Mouse (Mus musculus) hindbrain, postnatal 0 days (tissue): Measurements from ENCODE around the gene Skap1. TPM values are rescaled to one million over a fixed set of nuclear protein-coding genes. Genes with fewer than 3 reads are reported as not detected.
A peak's percentile ranks its signal among the peaks of the same experiment; 100 is the strongest.

Experiments used
- ATAC-seq: fragments of 200-750 bp; cut with Nextera tagmentation; 2 replicates; pipeline ENCODE4 v1.8.0; 2017; ENCODE audit warnings: mild to moderate bottlenecking, moderate TSS enrichment, moderate library complexity
- DNase-seq: peaks from one replicate; pipeline ENCODE4 v3.0.0-alpha.2; 2015; ENCODE audit warnings: low spot score
- H3K27ac ChIP-seq: fragments of 300-500 bp; sonication (generic); 2 replicates; pipeline ENCODE4 v1.5.1; 2014; ENCODE audit warnings: mild to moderate bottlenecking
- H3K27me3 ChIP-seq: fragments of 300-500 bp; sonication (generic); 2 replicates; pipeline ENCODE4 v1.6.1; 2014; ENCODE audit warnings: low read length, mixed read lengths; ENCODE audit not compliant: insufficient read depth
- H3K36me3 ChIP-seq: fragments of 300-500 bp; sonication (generic); 2 replicates; pipeline ENCODE4 v1.6.1; 2014; ENCODE audit warnings: low read length, mixed read lengths; ENCODE audit not compliant: insufficient read depth
- H3K4me1 ChIP-seq: fragments of 300-500 bp; sonication (generic); 2 replicates; pipeline ENCODE4 v1.6.1; 2014; ENCODE audit warnings: antibody characterized with exemption, low read length, mixed read lengths; ENCODE audit not compliant: insufficient read depth
- H3K4me2 ChIP-seq: fragments of 300-500 bp; sonication (generic); 2 replicates; pipeline ENCODE4 v1.6.1; 2014; ENCODE audit warnings: low read depth, mild to moderate bottlenecking, low read length, moderate library complexity, mixed read lengths
- H3K4me3 ChIP-seq: fragments of 300-500 bp; sonication (generic); 2 replicates; pipeline ENCODE4 v1.5.1; 2014; ENCODE audit warnings: low read length
- H3K9ac ChIP-seq: fragments of 300-500 bp; sonication (generic); replicated peaks from 2 replicates; pipeline ENCODE4 v1.6.1; 2014; ENCODE audit warnings: mild to moderate bottlenecking, low read length, moderate library complexity, mixed read lengths
- H3K9me3 ChIP-seq: fragments of 300-500 bp; sonication (generic); 2 replicates; pipeline ENCODE4 v1.6.1; 2016; ENCODE audit warnings: low read length, mixed read lengths
- CTCF ChIP-seq: IDR thresholded peaks from 2 replicates; pipeline ENCODE4 v1.5.1; 2016; ENCODE audit warnings: antibody characterized with exemption, control low read depth, low read depth
- WGBS: fragments of 180-500 bp; shearing (Covaris S2); extraction: QIAGEN DNeasy Blood & Tissue Kit; methylation state at CpG from one replicate; pipeline ENCODE4 v1.1.7; 2014; 5-methylcytosine and 5-hydroxymethylcytosine counted together
- polyA plus RNA-seq: library from polyadenylated mRNA; unstranded; fragments of >200 nt; fragmentation: Nextera tagmentation; extraction: Ambion mirVana; gene quantifications from 2 replicates; pipeline ENCODE4 v1.2.1, GENCODE M21; 2015
- total RNA-seq: library from RNA; depleted of rRNA; stranded (reverse); fragments of >200 nt; gene quantifications from 2 replicates; pipeline ENCODE4 v1.2.3, GENCODE M21; 2014

The Skap1 gene
- total and polyA plus RNA-seq, 2 experiments from 2014 or later: 2.5 to 5.7 TPM

DNA sequence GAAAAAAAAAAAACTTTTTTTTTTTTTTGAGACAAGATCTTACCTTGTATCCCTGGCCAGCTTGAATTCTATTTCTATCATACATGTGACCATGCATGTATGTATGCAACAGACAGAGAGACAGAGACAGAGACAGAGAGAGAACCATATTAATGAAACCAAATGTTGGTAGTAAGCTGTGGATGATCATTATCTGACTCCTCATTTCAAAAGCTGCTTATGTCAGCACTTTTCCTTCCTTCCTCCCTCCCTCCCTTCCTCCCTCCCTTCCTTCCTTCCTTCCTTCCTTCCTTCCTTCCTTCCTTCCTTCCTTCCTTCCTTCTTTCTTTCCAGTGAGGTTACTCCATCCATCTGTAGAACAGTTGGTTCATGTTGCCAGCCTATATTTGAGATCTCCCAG is 18.8 kb downstream of the Skap1 start:
- DNase-seq (no peak), ATAC-seq (no peak)
- Histone ChIP-seq H3K4me1 (no peaks in the 10 kb centered on the region), H3K27me3 (no peaks in the 10 kb centered on the region), H3K27ac (no peak overlapping the region), H3K36me3 (no peaks in the 10 kb centered on the region), H3K4me2 (no peak overlapping the region), H3K4me3 (no peak overlapping the region), H3K9ac (no peak overlapping the region), H3K9me3 (no peaks in the 10 kb centered on the region)
- no peak for TF ChIP-seq CTCF

DNA sequence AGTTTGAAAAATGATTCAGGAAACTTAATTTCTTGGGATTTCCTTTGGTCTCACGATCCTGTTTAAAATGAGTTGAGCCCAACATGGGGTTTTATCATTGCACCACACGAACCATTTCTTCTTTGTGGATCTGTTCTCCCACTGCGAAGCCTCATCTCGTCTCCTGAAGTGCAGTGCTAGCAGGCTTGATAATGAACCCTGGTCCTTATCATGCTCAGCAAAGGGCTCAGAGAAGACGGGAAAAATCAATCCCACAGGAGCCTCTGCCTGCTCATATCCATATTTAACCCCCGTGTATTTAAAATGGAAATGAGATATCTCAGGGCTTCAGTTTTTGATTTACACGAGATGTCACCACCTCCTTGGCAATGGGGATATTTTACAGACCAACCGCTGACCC is 34.1 kb downstream of the Skap1 start:
- no peak for TF ChIP-seq CTCF
- H3K27me3 ChIP-seq: no peaks in the 10 kb centered on the region
- no peak overlapping the region for H3K27ac ChIP-seq
- DNase-seq: no peak
- no peak overlapping the region for H3K9ac ChIP-seq
- H3K4me3 ChIP-seq: no peak overlapping the region
- ATAC-seq: no peak
- H3K36me3 ChIP-seq: no peaks in the 10 kb centered on the region
- no peaks in the 10 kb centered on the region for H3K9me3 ChIP-seq
- H3K4me1 ChIP-seq: 0 out of 2 replicates have a peak, but pooled peaks cover 3% of the 10 kb centered on the region
- 64% methylated on average over 8 of the region's 8 CpGs for WGBS
- H3K4me2 ChIP-seq: no peak overlapping the region

DNA sequence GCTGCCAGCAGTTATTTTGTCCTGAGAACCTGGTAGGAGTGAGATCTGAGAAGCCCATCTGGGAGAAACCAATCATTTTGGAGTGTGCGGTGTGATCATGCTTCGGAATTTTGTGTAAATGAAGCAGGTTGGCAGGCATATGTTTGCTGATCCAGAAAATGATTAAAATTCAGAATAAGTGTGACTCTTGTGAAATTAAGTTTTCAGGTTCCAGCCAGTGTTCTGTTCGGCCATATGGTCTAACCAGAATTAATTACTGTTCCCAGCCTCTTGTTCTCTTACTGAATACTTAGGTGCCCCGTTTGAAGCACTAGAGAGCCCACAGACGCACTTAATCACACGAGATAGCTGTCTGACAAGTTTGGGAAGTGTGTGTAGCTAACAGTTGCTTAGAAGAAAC is 36.6 kb downstream of the Skap1 start:
- no peaks in the 10 kb centered on the region for H3K36me3 ChIP-seq
- no peaks in the 10 kb centered on the region for H3K9me3 ChIP-seq
- no peak for ATAC-seq
- H3K4me2 ChIP-seq: no peak overlapping the region
- no peak overlapping the region for H3K27ac ChIP-seq
- no peaks in the 10 kb centered on the region for H3K27me3 ChIP-seq
- no peak overlapping the region for H3K4me3 ChIP-seq
- 54% methylated on average over 6 of the region's 6 CpGs for WGBS
- H3K9ac ChIP-seq: no peak overlapping the region
- DNase-seq: no peak
- no peak for TF ChIP-seq CTCF
- H3K4me1 ChIP-seq: 0 out of 2 replicates have a peak, but pooled peaks cover 3% of the 10 kb centered on the region

DNA sequence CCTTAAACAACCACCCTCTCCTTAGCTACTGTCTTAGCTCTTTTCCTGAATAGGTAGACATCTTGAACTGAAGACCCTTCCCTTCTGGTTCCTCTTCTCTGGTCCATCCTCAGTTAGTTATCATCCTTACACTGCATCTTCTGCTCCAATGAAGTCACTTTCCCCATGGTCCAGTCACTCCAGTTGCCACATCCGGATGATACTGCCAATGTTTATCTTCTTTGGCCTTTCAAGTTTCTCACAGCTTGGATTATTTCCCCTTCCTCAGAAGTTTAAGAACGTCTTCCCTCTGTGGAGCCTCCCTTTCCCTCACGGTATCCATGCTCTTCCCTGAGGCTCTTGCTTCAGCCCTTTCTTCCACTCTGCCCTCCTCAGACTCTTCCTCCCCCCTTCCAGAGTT is 38.6 kb downstream of the Skap1 start:
- ATAC-seq (no peak), DNase-seq (no peak)
- no peaks in the 10 kb centered on the region for H3K9me3 ChIP-seq
- H3K4me1 ChIP-seq: 0 out of 2 replicates have a peak, but pooled peaks cover 3% of the 10 kb centered on the region
- TF ChIP-seq CTCF: no peak
- H3K36me3 ChIP-seq: no peaks in the 10 kb centered on the region
- H3K27me3 ChIP-seq: no peaks in the 10 kb centered on the region
- H3K4me3 ChIP-seq: no peak overlapping the region
- WGBS: 82% methylated on average over 3 of the region's 3 CpGs
- H3K4me2 ChIP-seq: no peak overlapping the region
- H3K9ac ChIP-seq: no peak overlapping the region
- no peak overlapping the region for H3K27ac ChIP-seq

DNA sequence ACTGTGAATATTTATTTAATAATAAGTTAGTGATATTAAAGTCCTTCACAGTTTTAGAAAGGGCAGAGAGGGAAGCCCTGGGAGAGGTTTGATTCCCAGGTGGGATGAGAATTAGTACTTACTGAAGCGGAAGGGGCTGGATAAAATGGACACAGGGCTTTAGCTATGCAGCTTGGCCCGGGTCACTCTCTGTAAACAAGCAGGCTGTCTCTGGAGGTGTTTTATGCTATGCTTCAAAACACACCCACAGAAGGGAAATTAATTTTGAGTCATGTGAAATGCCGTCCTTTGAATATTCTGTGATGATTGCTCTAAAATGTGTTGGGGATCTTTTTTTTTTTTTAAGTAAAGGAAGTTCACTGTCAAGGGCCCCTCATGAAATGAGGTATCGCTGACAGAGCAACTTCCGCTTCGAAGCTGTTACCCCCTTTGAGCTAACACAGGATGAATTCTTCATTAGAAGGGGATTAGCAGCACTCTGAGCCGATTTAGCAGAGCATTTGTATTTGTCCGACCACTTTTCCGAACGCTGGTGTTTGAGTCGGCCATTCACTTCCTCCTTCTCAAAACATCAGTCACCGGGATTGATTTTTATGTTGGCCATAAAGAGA is 40.2 kb downstream of the Skap1 start:
- H3K27ac ChIP-seq: no peak overlapping the region
- DNase-seq: no peak
- no peak overlapping the region for H3K4me2 ChIP-seq
- 62% methylated on average over 12 of the region's 12 CpGs for WGBS
- 0 out of 2 replicates have a peak, but pooled peaks cover 3% of the 10 kb centered on the region for H3K4me1 ChIP-seq
- no peak overlapping the region for H3K4me3 ChIP-seq
- no peak overlapping the region for H3K9ac ChIP-seq
- no peaks in the 10 kb centered on the region for H3K27me3 ChIP-seq
- TF ChIP-seq CTCF: no peak
- no peak for ATAC-seq
- no peaks in the 10 kb centered on the region for H3K36me3 ChIP-seq
- no peaks in the 10 kb centered on the region for H3K9me3 ChIP-seq

DNA sequence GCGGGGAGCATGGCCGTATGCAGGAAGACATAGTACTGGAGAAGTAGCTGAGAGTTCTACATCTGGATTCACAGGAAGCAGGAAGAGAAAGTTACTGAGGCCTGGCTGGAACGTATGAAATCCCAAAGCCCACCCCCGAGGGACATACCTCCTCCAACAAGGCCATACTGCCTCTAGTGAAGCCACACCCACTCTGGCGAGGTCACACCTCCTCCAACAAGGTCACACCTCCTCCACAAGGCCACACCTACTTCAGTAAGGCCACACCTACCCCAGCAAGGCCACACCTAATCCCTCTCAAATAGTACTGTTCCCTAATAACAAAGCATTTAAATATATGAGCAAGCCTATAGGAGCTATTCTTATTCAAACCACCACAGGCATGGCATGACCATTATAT is 41.4 kb downstream of the Skap1 start:
- WGBS: 76% methylated on average over 5 of the region's 5 CpGs
- Histone ChIP-seq H3K27ac (no peak overlapping the region), H3K9me3 (no peaks in the 10 kb centered on the region), H3K27me3 (no peaks in the 10 kb centered on the region), H3K36me3 (no peaks in the 10 kb centered on the region), H3K9ac (no peak overlapping the region), H3K4me1 (0 out of 2 replicates have a peak, but pooled peaks cover 3% of the 10 kb centered on the region), H3K4me2 (no peak overlapping the region), H3K4me3 (no peak overlapping the region)
- DNase-seq (no peak), ATAC-seq (no peak)
- TF ChIP-seq CTCF: no peak

DNA sequence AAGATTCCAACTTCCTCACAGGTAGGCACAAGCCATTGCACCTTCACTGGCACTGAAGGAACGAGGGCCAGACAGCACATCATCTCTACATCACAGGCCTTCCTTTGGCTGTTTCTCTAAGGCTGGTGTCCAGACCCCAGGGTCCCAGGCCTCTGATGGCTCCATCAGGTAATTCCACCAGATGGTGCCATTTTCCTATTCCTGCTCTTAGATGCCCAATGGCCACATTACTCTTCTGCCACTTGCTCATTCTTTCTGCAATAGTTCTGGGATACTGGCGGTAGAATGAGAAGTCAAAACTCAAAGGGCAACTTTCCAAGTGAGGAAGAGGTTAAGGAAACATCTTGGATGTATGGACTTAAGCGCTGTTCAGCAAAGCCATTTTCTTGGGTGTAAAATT is 50.8 kb downstream of the Skap1 start:
- peak; percentile 26; the same call in 1 of the 2 replicates for TF ChIP-seq CTCF
- no peak overlapping the region for H3K4me3 ChIP-seq
- no peaks in the 10 kb centered on the region for H3K9me3 ChIP-seq
- 90% methylated on average over 3 of the region's 3 CpGs for WGBS
- ATAC-seq (no peak), DNase-seq (no peak)
- H3K4me2 ChIP-seq: no peak overlapping the region
- no peaks in the 10 kb centered on the region for H3K27me3 ChIP-seq
- H3K27ac ChIP-seq: no peak overlapping the region
- H3K9ac ChIP-seq: no peak overlapping the region
- no peaks in the 10 kb centered on the region for H3K36me3 ChIP-seq
- no peaks in the 10 kb centered on the region for H3K4me1 ChIP-seq
